Mouse (Mus musculus): ENCODE data around the gene Gaa.

The Gaa gene

GRCm38 (mm10) chr11:119304904-119305712 lies 37.4 kb downstream of the Gaa start:
- Histone ChIP-seq H3K9me3 (ENCODE audit: low read length) (no peaks in the 10 kb centered on the region), H3K27me3 (ENCODE audit: insufficient read depth, low read length) (peaks cover 9% of the 10 kb centered on the region), H3K36me3 (ENCODE audit: insufficient read depth, low read length) (no peaks in the 10 kb centered on the region), H3K4me1 (replicated peaks; ENCODE audit: low read depth, low read length) (peaks cover 66% of the 10 kb centered on the region), H3K4me3 (replicated peaks; ENCODE audit: low read length) (peak overlapping the region; percentile 73)
- no peak for TF ChIP-seq NANOG (IDR thresholded peaks at IDR 0.05; ENCODE audit: borderline replicate concordance, low read length)
- TF ChIP-seq POU5F1 (IDR thresholded peaks at IDR 0.05; ENCODE audit: borderline replicate concordance, low read length) = no peak
- TF ChIP-seq CTCF (conservative IDR thresholded peaks at IDR 0.05; ENCODE audit: low read length) = peak; percentile 78

- no peak for TF ChIP-seq POU5F1 (IDR thresholded peaks at IDR 0.05; ENCODE audit: borderline replicate concordance, low read length)
- no peak for TF ChIP-seq NANOG (IDR thresholded peaks at IDR 0.05; ENCODE audit: borderline replicate concordance, low read length)
- no peak for TF ChIP-seq CTCF (conservative IDR thresholded peaks at IDR 0.05; ENCODE audit: low read length)
- peaks cover 62% of the 10 kb centered on the region for H3K4me1 ChIP-seq (replicated peaks; ENCODE audit: low read depth, low read length)
- no peaks in the 10 kb centered on the region for H3K36me3 ChIP-seq (ENCODE audit: insufficient read depth, low read length)
- no peaks in the 10 kb centered on the region for H3K9me3 ChIP-seq (ENCODE audit: low read length)
- H3K27me3 ChIP-seq (ENCODE audit: insufficient read depth, low read length) = peaks cover 10% of the 10 kb centered on the region
- H3K4me3 ChIP-seq (replicated peaks; ENCODE audit: low read length) = no peak overlapping the region
Measured at GRCm38 (mm10) chr11:119306762-119307657, 39.3 kb downstream of the Gaa start.

- Histone ChIP-seq H3K36me3 (ENCODE audit: insufficient read depth, low read length) (no peaks in the 10 kb centered on the region), H3K4me3 (replicated peaks; ENCODE audit: low read length) (no peak within 1 kb of the TSS), H3K9me3 (ENCODE audit: low read length) (no peaks in the 10 kb centered on the region), H3K4me1 (replicated peaks; ENCODE audit: low read depth, low read length) (peaks cover 60% of the 10 kb centered on the region), H3K27me3 (ENCODE audit: insufficient read depth, low read length) (peaks cover 10% of the 10 kb centered on the region)
- TF ChIP-seq POU5F1 (IDR thresholded peaks at IDR 0.05; ENCODE audit: borderline replicate concordance, low read length) (no peak), CTCF (conservative IDR thresholded peaks at IDR 0.05; ENCODE audit: low read length) (no peak), NANOG (IDR thresholded peaks at IDR 0.05; ENCODE audit: borderline replicate concordance, low read length) (no peak)
Measured at GRCm38 (mm10) chr11:119307658-119307867, 39.9 kb downstream of the Gaa start, which contains the start of gene Card14. Gene Card14 (plus strand): TSS chr11:119307768.

GRCm38 (mm10) chr11:119307916-119308315 lies 40.2 kb downstream of the Gaa start:
- H3K36me3 ChIP-seq (ENCODE audit: insufficient read depth, low read length) = no peaks in the 10 kb centered on the region
- TF ChIP-seq POU5F1 (IDR thresholded peaks at IDR 0.05; ENCODE audit: borderline replicate concordance, low read length) (no peak), NANOG (IDR thresholded peaks at IDR 0.05; ENCODE audit: borderline replicate concordance, low read length) (no peak), CTCF (conservative IDR thresholded peaks at IDR 0.05; ENCODE audit: low read length) (no peak)
- no peaks in the 10 kb centered on the region for H3K9me3 ChIP-seq (ENCODE audit: low read length)
- no peak overlapping the region for H3K4me3 ChIP-seq (replicated peaks; ENCODE audit: low read length)
- H3K27me3 ChIP-seq (ENCODE audit: insufficient read depth, low read length) = peaks cover 10% of the 10 kb centered on the region
- H3K4me1 ChIP-seq (replicated peaks; ENCODE audit: low read depth, low read length) = peaks cover 56% of the 10 kb centered on the region

- TF ChIP-seq CTCF (conservative IDR thresholded peaks at IDR 0.05; ENCODE audit: low read length) = no peak
- no peak for TF ChIP-seq POU5F1 (IDR thresholded peaks at IDR 0.05; ENCODE audit: borderline replicate concordance, low read length)
- TF ChIP-seq NANOG (IDR thresholded peaks at IDR 0.05; ENCODE audit: borderline replicate concordance, low read length) = no peak
- H3K27me3 ChIP-seq (ENCODE audit: insufficient read depth, low read length) = peaks cover 15% of the 10 kb centered on the region
- H3K4me1 ChIP-seq (replicated peaks; ENCODE audit: low read depth, low read length) = peaks cover 33% of the 10 kb centered on the region
- no peak overlapping the region for H3K4me3 ChIP-seq (replicated peaks; ENCODE audit: low read length)
- no peaks in the 10 kb centered on the region for H3K36me3 ChIP-seq (ENCODE audit: insufficient read depth, low read length)
- no peaks in the 10 kb centered on the region for H3K9me3 ChIP-seq (ENCODE audit: low read length)
Measured at GRCm38 (mm10) chr11:119310621-119311020, 42.9 kb downstream of the Gaa start.

GRCm38 (mm10) chr11:119314252-119314936 lies 46.7 kb downstream of the Gaa start:
- Histone ChIP-seq H3K4me1 (replicated peaks; ENCODE audit: low read depth, low read length) (peaks cover 9% of the 10 kb centered on the region), H3K27me3 (ENCODE audit: insufficient read depth, low read length) (peaks cover 10% of the 10 kb centered on the region), H3K36me3 (ENCODE audit: insufficient read depth, low read length) (no peaks in the 10 kb centered on the region), H3K9me3 (ENCODE audit: low read length) (no peaks in the 10 kb centered on the region), H3K4me3 (replicated peaks; ENCODE audit: low read length) (no peak overlapping the region)
- no peak for TF ChIP-seq POU5F1 (IDR thresholded peaks at IDR 0.05; ENCODE audit: borderline replicate concordance, low read length)
- no peak for TF ChIP-seq NANOG (IDR thresholded peaks at IDR 0.05; ENCODE audit: borderline replicate concordance, low read length)
- no peak for TF ChIP-seq CTCF (conservative IDR thresholded peaks at IDR 0.05; ENCODE audit: low read length)

GRCm38 (mm10) chr11:119316720-119317119 lies 49.0 kb downstream of the Gaa start:
- Histone ChIP-seq H3K4me3 (replicated peaks; ENCODE audit: low read length) (no peak overlapping the region), H3K9me3 (ENCODE audit: low read length) (no peaks in the 10 kb centered on the region), H3K36me3 (ENCODE audit: insufficient read depth, low read length) (no peaks in the 10 kb centered on the region), H3K27me3 (ENCODE audit: insufficient read depth, low read length) (peaks cover 10% of the 10 kb centered on the region), H3K4me1 (replicated peaks; ENCODE audit: low read depth, low read length) (peaks cover 4% of the 10 kb centered on the region; the same call in 1 of the 2 replicates)
- no peak for TF ChIP-seq CTCF (conservative IDR thresholded peaks at IDR 0.05; ENCODE audit: low read length)
- TF ChIP-seq POU5F1 (IDR thresholded peaks at IDR 0.05; ENCODE audit: borderline replicate concordance, low read length) = no peak
- TF ChIP-seq NANOG (IDR thresholded peaks at IDR 0.05; ENCODE audit: borderline replicate concordance, low read length) = no peak

GRCm38 (mm10) chr11:119322521-119322920 lies 54.8 kb downstream of the Gaa start:
- Histone ChIP-seq H3K9me3 (ENCODE audit: low read length) (no peaks in the 10 kb centered on the region), H3K4me3 (replicated peaks; ENCODE audit: low read length) (no peak overlapping the region), H3K36me3 (ENCODE audit: insufficient read depth, low read length) (no peaks in the 10 kb centered on the region), H3K27me3 (ENCODE audit: insufficient read depth, low read length) (peaks cover 23% of the 10 kb centered on the region), H3K4me1 (replicated peaks; ENCODE audit: low read depth, low read length) (no peaks in the 10 kb centered on the region)
- TF ChIP-seq CTCF (conservative IDR thresholded peaks at IDR 0.05; ENCODE audit: low read length) = no peak
- TF ChIP-seq NANOG (IDR thresholded peaks at IDR 0.05; ENCODE audit: borderline replicate concordance, low read length) = no peak
- no peak for TF ChIP-seq POU5F1 (IDR thresholded peaks at IDR 0.05; ENCODE audit: borderline replicate concordance, low read length)

Data from E14TG2a.4 (cell line).